Mouse (Mus musculus): ENCODE results near the gene Il2rb.

- TF ChIP-seq ZNF384 (IDR thresholded peaks at IDR 0.05; ENCODE audit: low read depth, low read length) (no peak), CHD2 (IDR thresholded peaks at IDR 0.05; ENCODE audit: low read depth, low read length) (no peak), ZC3H11A (IDR thresholded peaks at IDR 0.05; ENCODE audit: borderline replicate concordance, low read depth, low read length) (no peak)
Measured at GRCm38 (mm10) chr15:78450419-78450768, 44.7 kb downstream of the Il2rb start.

Data from ES-E14 (cell line).